Mouse (Mus musculus): ENCODE measurements at regions not wholly inside any gene's neighbourhood (a gene's known extent, or its start where the extent isn't known, plus 50 kb on each side); places are given as distances from the start of the nearest gene placed in this dataset.

DNA sequence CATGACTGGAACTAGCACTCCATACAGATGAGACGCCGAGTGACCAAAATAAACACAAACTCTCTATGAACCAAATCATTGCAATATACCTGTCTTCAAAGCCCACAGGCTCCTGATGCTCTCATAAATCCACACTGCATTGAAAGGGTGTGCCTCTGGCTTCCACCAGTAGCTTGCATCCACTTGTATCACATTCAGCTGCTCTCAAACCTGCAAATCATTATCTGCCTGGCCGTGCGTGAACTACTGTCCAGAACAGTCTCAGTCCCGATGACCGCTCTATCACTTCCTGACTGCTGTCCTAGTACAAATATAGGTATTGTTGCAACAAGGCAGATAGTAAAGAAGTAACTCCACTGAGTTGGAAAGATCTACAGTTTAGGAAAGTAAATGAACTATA lies 77.9 kb upstream of the Tsc22d2 start:
- no peaks in the 10 kb centered on the region for H3K36me3 ChIP-seq
- no peaks in the 10 kb centered on the region for H3K27me3 ChIP-seq
- no peak overlapping the region for H3K27ac ChIP-seq (replicated peaks)
- H3K9ac ChIP-seq (replicated peaks): no peak overlapping the region
- 90% methylated on average over 6 of the region's 6 CpGs for WGBS
- H3K4me2 ChIP-seq (replicated peaks): no peak overlapping the region
- H3K9me3 ChIP-seq: no peaks in the 10 kb centered on the region
- no peak overlapping the region for H3K4me3 ChIP-seq
- ATAC-seq (ENCODE audit: low FRiP score, low read depth): no peak
- H3K4me1 ChIP-seq: peaks cover 20% of the 10 kb centered on the region

- peaks cover 13% of the 10 kb centered on the region for H3K4me1 ChIP-seq
- no peak overlapping the region for H3K27ac ChIP-seq (replicated peaks)
- H3K4me3 ChIP-seq: no peak overlapping the region
- H3K9me3 ChIP-seq: no peaks in the 10 kb centered on the region
- H3K36me3 ChIP-seq: no peaks in the 10 kb centered on the region
- no peak overlapping the region for H3K9ac ChIP-seq (replicated peaks)
- no peak for ATAC-seq (ENCODE audit: low FRiP score, low read depth)
- 88% methylated on average over 7 of the region's 7 CpGs for WGBS
- H3K27me3 ChIP-seq: no peaks in the 10 kb centered on the region
- H3K4me2 ChIP-seq (replicated peaks): no peak overlapping the region
Observed at GRCm38 (mm10) chr3:58338976-58339375, 75.5 kb upstream of the Tsc22d2 start.

- H3K4me3 ChIP-seq: no peak overlapping the region
- no peak for ATAC-seq (ENCODE audit: low FRiP score, low read depth)
- H3K9me3 ChIP-seq: no peaks in the 10 kb centered on the region
- 68% methylated on average over 1 of the region's 1 CpGs for WGBS
- no peaks in the 10 kb centered on the region for H3K36me3 ChIP-seq
- no peaks in the 10 kb centered on the region for H3K4me1 ChIP-seq
- no peaks in the 10 kb centered on the region for H3K27me3 ChIP-seq
- no peak overlapping the region for H3K27ac ChIP-seq (replicated peaks)
- no peak overlapping the region for H3K9ac ChIP-seq (replicated peaks)
- no peak overlapping the region for H3K4me2 ChIP-seq (replicated peaks)
Observed at GRCm38 (mm10) chr3:58342096-58342495, 72.4 kb upstream of the Tsc22d2 start.

DNA sequence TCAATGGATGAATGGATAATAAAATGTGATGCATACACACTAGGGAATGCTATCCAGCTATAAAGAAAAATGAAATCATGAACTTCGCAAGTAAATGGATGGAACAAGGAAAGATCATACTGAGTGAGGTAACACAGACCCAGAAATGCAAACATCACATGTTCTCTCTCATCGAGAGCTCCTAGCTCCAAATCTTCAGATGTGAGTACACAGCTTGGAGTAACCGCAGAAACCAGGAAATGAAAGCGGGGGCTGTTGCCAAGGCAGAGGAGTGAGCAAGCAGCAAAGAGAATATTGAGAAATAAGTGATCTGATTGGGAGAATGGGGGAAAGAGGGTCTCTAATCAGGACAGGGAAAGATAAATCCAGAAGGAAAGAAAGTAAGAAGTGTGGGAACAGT lies 52.0 kb upstream of the Tsc22d2 start:
- ATAC-seq (ENCODE audit: low FRiP score, low read depth): no peak
- WGBS: 87% methylated on average over 4 of the region's 4 CpGs
- Histone ChIP-seq H3K27ac (replicated peaks) (no peak overlapping the region), H3K9me3 (no peaks in the 10 kb centered on the region), H3K27me3 (no peaks in the 10 kb centered on the region), H3K4me2 (replicated peaks) (no peak overlapping the region), H3K4me1 (no peaks in the 10 kb centered on the region), H3K36me3 (no peaks in the 10 kb centered on the region), H3K9ac (replicated peaks) (no peak overlapping the region), H3K4me3 (no peak overlapping the region)

- H3K27me3 ChIP-seq: no peaks in the 10 kb centered on the region
- H3K36me3 ChIP-seq: no peaks in the 10 kb centered on the region
- no peak overlapping the region for H3K27ac ChIP-seq (replicated peaks)
- ATAC-seq (ENCODE audit: low FRiP score, low read depth): no peak
- H3K9me3 ChIP-seq: no peaks in the 10 kb centered on the region
- H3K4me3 ChIP-seq: no peak overlapping the region
- 92% methylated on average over 3 of the region's 3 CpGs for WGBS
- no peaks in the 10 kb centered on the region for H3K4me1 ChIP-seq
- H3K9ac ChIP-seq (replicated peaks): no peak overlapping the region
- H3K4me2 ChIP-seq (replicated peaks): no peak overlapping the region
Observed at GRCm38 (mm10) chr3:58364526-58364925, 50.0 kb upstream of the Tsc22d2 start.

Measured in midbrain, embryonic 12.5 days (tissue).